Mouse (Mus musculus) heart, postnatal 36 days (tissue): Measurements from ENCODE around the gene Fam43a. TPM values are rescaled to one million over a fixed set of nuclear protein-coding genes. Genes with fewer than 3 reads are reported as not detected.

Source experiments
- DNase-seq, 2 experiments: peaks; one replicate each; pipeline ENCODE4 v3.0.0; 2021 to 2022
- intact Hi-C: fragments of 180-260 bp; cut with DNase I; formaldehyde crosslinking; loops from one replicate; pipeline ENCODE4 v1.15.1; 2025
- total RNA-seq, 2 experiments: library from RNA; stranded (reverse); gene quantifications; 2 replicates each; pipeline ENCODE4 v1.2.3; 2021

The Fam43a gene
- 10 to 100 TPM; 27.4 to 31.6 TPM for total RNA-seq

DNA sequence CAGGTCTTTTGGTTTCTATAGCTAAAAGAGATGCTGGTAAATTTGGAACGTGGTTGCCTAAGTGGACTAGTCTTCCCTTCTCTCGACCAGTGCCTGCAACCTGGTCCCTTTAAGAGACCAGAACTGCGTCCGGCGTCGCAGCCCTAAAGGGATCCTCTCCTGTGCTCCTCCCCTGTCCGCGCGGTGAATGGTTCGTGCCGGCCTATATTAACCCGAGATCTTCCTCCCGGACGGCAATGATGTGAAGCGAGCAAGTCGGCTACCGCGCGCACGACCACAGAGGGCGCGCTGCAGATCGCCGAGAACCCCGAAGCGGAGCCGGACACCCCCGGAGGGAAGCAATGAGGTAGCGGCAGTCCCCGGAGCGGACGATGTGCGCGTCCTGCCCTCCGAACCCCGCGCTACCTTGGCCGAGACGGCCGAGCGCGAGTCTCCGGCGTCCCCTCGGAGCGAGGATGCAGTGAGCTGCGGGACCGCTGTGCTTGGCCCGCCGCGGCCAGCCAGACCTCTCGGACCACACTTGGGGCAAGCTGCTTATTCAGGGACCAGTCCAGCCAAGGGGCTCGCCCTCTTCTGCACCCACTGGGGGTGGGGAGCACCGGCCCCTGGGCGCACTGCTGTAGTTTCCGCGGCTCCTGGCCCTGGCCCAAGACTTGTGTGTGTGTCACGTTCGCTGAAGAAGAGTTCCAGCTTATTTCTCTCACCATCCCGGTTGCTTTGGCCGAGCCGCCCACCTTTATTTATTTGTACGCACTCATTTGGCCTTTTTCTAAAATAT lies at the start of gene Fam43a:
TSS of gene Fam43a (plus strand) at position 233 of the 778 bp plus-strand sequence.
- intact Hi-C loops = loop anchor here (2.0 to 10.0 kb wide), 7 partner anchors 93 to 753 kb away; no protein-coding TSS in a partner anchor
- DNase-seq = peak; percentile 94 to 96

DNA sequence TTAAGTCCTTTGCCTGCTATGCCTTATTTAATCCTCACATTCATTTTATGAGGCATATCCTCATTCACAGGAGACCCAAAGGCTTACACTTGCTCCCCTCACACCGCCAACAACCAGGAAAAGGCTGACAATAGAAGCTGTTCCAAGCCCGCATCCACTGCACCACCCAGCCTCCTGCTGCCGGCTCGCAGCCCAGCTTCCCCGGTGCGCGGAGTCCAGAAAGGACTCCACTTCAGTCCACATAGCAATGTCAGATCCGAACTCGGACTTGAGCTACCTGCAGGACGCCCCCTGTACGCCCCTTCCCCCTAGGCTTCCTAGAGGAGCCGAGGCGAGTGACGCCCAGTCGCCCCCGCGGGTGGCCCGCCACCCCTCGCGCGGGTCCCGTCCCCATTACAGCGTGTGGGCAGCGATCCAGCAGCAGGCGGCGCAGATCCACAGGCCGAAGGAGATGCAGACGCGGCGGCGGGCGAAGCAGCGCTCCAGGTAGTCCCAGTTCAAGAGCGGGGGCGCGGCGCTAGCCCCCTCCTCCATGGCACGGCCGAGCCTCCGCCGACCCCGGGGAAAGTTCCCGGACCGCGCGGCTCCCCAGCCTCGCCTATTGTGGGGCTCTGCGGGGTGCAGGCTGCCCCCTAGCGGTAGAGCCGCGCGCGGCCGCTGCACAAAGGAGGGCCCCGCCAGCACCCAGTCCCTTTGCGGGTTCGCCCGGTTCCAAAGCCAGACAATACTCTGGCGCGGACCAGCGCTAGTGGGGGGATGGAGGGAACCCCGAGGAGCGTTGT lies 49.4 kb upstream of the Fam43a start:
- DNase-seq = peak; percentile 86 to 90
- intact Hi-C loops = no loop called here

GRCm38 (mm10) chr16:30550748-30551192 lies 48.8 kb upstream of the Fam43a start, which contains the start of gene Tmem44:
TSS of gene Tmem44 (minus strand) at chr16:30550842.
- no peak for DNase-seq
- intact Hi-C loops = no loop called here

GRCm38 (mm10) chr16:30552621-30553338 lies 46.7 kb upstream of the Fam43a start:
- peak; percentile 81 to 83 for DNase-seq
- intact Hi-C loops = no loop called here

DNA sequence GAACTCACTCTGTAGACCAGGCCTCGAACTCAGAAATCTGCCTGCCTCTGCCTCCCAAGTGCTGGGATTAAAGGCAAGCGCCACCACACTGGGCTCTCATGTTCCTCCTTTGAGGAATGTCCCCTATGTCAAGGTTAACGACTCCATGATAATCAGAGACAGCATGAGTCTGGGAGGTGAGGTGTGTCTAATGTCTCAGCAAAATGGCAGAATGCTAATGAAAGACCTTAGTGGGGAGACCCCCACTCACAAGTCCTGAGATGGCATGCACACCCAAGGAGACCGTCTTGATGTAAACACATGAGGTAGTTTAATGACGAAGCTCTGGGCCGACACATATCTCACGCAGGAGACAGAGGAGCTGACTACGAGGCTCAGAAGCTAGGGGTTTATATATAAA lies 45.4 kb upstream of the Fam43a start:
- intact Hi-C loops = no loop called here
- DNase-seq = no peak

DNA sequence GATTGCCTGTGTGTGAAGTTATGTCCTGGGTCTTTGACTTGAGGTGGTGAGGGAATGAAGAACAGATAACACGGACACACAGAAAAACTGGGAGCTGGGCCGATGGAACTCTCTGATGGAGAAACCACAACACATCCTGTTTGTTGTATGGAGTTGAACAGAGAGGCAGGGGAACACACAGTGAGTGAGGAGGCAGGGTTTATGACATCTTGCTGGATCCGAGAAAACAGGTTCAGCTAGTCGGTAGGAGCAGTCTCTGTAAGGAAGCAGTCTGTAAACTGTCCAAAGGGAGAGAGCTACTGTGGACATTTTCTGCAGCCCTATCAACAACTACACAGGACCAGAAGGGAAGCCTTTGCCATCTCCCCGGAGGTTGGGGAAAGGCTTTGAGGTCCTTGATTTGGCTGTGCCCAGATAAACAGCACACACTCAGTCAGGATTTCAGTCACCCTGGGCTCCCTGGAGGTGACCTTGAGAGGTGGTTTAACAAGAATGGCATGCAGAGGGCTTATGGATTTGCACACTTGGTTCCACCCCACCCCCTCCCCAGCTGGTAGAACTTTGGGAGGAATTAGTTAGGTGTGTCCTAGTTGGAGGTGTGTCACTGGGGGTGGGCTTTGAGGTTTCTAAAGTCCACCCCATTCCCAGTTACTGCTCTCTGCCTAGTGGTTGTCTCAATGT lies 40.1 kb upstream of the Fam43a start:
- DNase-seq = no peak
- intact Hi-C loops = no loop called here

DNA sequence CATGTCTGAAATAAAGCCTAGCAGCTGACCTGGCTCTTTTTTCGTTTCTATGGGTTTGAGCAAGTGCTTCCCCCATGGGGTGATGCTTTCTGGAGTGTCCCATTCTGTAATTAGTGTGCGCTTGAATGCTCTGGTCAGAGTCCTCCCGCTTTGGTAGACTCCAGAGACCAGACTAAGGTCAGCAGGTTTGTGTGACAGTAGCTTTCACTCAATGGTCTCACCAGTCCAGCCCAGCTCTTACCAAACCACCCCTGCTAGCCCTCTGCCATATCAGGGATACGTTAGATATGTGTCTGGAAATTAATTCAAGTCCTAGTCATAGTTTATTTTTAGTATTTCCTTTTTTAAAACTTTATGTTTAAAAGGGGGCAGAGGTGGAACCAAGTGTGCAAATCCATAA lies 38.9 kb upstream of the Fam43a start:
- no peak for DNase-seq
- intact Hi-C loops = no loop called here

DNA sequence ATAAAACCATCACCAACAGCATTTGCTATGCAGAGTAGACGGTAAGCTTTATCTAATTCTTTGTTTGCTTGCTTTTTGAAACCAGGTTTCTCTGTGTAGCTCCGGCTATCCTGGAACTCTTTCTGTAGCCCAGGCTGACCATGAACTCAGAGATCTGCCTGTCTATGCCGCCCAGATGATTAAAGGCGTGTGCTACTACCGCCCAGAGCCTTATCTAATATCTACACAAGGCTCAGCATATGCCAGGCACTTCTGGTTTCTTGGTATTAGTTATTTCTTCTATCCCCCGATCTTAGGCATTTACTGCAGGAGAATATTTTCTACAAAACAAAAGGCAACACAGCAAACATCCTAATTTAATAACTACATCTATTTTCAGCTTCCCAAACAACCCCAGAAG lies 33.9 kb upstream of the Fam43a start:
- no peak for DNase-seq
- intact Hi-C loops = no loop called here

- intact Hi-C loops = no loop called here
Measured at GRCm38 (mm10) chr16:30570173-30570572, 29.4 kb upstream of the Fam43a start.

GRCm38 (mm10) chr16:30571378-30571777 lies 28.1 kb upstream of the Fam43a start:
- intact Hi-C loops = no loop called here
- DNase-seq = no peak

More at GRCm38 (mm10) chr16:30570173-30570572, 29.4 kb upstream of the Fam43a start:
- no peak for DNase-seq

GRCm38 (mm10) chr16:30572239-30572638 lies 27.3 kb upstream of the Fam43a start:
- no peak for DNase-seq
- intact Hi-C loops = no loop called here

DNA sequence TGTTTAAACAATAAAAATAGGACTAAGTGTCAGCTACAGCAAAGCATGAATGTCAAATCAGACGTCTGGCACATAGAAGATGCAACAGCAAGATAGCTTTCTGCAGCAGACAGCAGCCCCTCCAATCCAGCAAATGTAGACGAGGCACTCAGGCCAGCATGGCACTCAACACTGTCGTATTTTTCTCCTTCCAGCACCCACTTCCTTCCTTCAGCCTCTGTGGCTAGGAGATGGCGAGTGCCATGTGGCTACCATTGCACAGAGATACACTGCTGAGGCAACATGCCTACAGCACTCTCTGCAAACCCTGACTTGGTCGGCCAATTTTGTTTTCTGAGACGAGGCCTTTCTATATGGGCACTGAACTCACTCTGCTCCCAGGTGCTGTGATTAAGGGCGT lies 23.7 kb upstream of the Fam43a start:
- intact Hi-C loops = no loop called here
- no peak for DNase-seq

DNA sequence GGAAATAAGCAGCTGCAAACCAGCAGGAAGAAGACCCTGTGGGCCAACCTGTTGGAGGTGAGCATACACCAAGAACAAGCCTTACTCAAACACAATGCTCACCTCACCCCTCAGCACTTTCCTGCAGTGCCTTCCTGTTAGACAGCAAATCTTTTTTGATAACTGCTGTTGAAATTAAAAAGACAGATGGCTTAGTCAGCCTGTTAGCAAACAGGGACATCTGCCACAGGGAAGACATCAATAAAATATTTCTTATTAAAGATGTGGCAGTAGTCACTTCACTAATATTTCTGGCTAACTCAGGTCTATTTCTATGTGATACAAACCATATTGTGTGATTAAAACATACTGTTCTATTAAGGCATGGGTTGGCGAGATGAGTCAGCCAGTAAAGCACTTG lies 23.1 kb upstream of the Fam43a start:
- intact Hi-C loops = no loop called here
- DNase-seq = no peak

- intact Hi-C loops = no loop called here
- DNase-seq = no peak
Measured at GRCm38 (mm10) chr16:30580765-30581164, 18.8 kb upstream of the Fam43a start.

- no peak for DNase-seq
- intact Hi-C loops = no loop called here
Measured at GRCm38 (mm10) chr16:30586935-30587493, 12.5 kb upstream of the Fam43a start.

GRCm38 (mm10) chr16:30587494-30588327 lies 11.8 kb upstream of the Fam43a start, which contains the start of gene Lsg1:
TSS of gene Lsg1 (minus strand) at chr16:30587592.
- intact Hi-C loops = no loop called here

DNA sequence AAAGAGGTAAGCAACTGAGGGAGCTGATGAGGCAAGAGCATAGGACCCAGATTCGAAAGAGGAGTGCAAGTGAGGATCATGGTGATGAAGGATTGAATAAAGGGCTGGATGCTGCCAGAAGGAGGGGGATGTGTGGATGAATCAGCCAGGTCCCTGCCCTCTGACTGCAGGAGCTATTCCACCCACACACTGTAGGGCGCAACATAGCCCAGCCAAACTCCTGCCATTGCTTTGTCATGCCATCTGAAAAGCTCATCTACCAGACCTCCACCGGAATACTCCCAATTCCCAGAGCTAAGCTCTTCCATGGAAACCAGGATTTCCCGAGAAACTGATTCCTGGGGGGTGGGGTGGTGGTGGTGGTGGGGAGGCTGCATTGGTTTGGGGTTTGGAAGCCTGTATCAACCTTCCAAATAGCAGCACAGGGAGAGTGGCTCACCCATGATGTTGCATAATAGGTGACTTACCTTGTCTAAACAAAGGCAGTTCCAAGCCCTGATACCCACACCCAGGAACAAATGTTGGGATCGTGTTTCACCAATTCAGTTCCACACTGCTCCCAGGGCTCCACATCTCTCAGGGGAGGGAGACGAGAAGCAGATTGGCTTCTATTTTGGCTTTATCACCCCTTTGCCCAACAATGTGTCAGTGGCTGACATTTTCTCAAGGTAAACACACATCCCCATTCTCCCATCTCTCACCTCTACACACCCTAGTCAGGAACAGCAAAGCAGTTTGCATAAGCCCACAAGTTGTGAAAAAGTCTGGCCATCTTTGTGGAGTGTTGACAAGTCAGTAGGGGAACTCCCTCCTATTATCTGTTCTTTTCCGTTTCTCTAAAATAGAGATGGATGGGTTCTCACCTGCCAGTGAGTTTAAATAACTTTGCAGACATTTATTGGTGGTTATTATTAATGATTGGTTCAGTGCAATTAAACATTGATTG lies 9.0 kb upstream of the Fam43a start:
- intact Hi-C loops = loop anchor here (10.0 kb wide), 1 partner anchor 674 kb away; no protein-coding TSS in a partner anchor

More at GRCm38 (mm10) chr16:30587494-30588327, 11.8 kb upstream of the Fam43a start, which contains the start of gene Lsg1:
- DNase-seq = peak; percentile 83 to 88

DNA sequence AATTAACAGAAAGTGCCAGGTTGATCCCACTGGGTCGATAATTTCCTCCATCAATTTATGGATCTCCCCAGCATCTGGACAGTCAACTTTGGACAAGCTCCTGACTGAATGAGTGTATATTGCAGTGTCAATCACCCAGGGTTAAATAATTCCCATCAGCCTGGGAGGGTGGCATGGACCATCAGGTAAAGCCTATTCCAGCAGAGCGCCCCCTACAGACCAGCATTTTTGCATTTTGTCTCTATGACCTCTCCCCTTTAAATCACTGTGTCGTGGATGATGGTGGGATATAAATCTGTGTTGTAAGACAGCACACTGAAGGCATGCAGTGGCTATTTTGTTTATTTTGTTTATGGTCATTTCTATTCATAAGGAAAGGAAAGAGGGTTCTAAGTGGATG lies 7.5 kb upstream of the Fam43a start:
- intact Hi-C loops = loop anchor here (10.0 kb wide), 1 partner anchor 673 kb away; no protein-coding TSS in a partner anchor
- no peak for DNase-seq

More for the DNA sequence above, 9.0 kb upstream of the Fam43a start:
- DNase-seq = no peak
